Mouse (Mus musculus): ENCODE results near the gene Sirt7. TPM values are rescaled to one million over a fixed set of nuclear protein-coding genes. Genes with fewer than 3 reads are reported as not detected.

Sirt7 gene
- polyA plus RNA-seq (2017; shearing (Covaris generic)): 158 TPM

GRCm38 (mm10) chr11:120625152-120625775, at the start of gene Sirt7:
Gene Sirt7, minus strand, starts transcription at chr11:120625240.

GRCm38 (mm10) chr11:120672687-120673593, 47.9 kb upstream of the Sirt7 start, which contains the start of gene Aspscr1:
Gene Aspscr1, plus strand, starts transcription at chr11:120672973.

GRCm38 (mm10) chr11:120661076-120661460, 36.0 kb upstream of the Sirt7 start, which contains the start of gene Notum:
Gene Notum, minus strand, starts transcription at chr11:120661175.

GRCm38 (mm10) chr11:120648001-120648476, 23.0 kb upstream of the Sirt7 start, which contains the start of gene Myadml2:
Gene Myadml2, minus strand, starts transcription at chr11:120648158.

GRCm38 (mm10) chr11:120643601-120643987, 18.6 kb upstream of the Sirt7 start, which contains the start of gene Pycr1:
Gene Pycr1, minus strand, starts transcription at chr11:120643769.

GRCm38 (mm10) chr11:120633520-120634343, 8.7 kb upstream of the Sirt7 start, which contains the start of gene Mafg:
Gene Mafg, minus strand, starts transcription at chr11:120633600.

GRCm38 (mm10) chr11:120617519-120618112, 7.4 kb downstream of the Sirt7 start, which contains the start of gene Pcyt2:
Gene Pcyt2, minus strand, starts transcription at chr11:120617936.

GRCm38 (mm10) chr11:120608241-120609034, 16.6 kb downstream of the Sirt7 start, which contains the start of gene Npb:
Gene Npb, plus strand, starts transcription at chr11:120608477.

GRCm38 (mm10) chr11:120598283-120598989, 26.6 kb downstream of the Sirt7 start, which contains the start of the genes Alyref and Anapc11:
Gene Alyref, minus strand, starts transcription at chr11:120598365.
Gene Anapc11, plus strand, starts transcription at chr11:120598421.

GRCm38 (mm10) chr11:120581490-120582267, 43.4 kb downstream of the Sirt7 start, which contains the start of gene Arhgdia:
Gene Arhgdia, minus strand, starts transcription at chr11:120581624.

GRCm38 (mm10) chr11:120572752-120573584, 52.1 kb downstream of the Sirt7 start, which contains the start of gene P4hb:
Gene P4hb, minus strand, starts transcription at chr11:120573253.

Other genes starting within 250 kb of the Sirt7 start
- 22.5 TPM for gene Faap100, start 246.5 kb downstream of the Sirt7 start, polyA plus RNA-seq (2017; shearing (Covaris generic))
- 54.3 TPM for gene Nploc4, start 187.5 kb downstream of the Sirt7 start, polyA plus RNA-seq (2017; shearing (Covaris generic))
- not detected for gene Tspan10, start 182.6 kb downstream of the Sirt7 start, polyA plus RNA-seq (2017; shearing (Covaris generic))
- not detected for gene Pde6g, start 171.7 kb downstream of the Sirt7 start, polyA plus RNA-seq (2017; shearing (Covaris generic))
- 2.0 TPM for gene Oxld1, start 167.2 kb downstream of the Sirt7 start, polyA plus RNA-seq (2017; shearing (Covaris generic))
- gene Ccdc137, start 167.1 kb downstream of the Sirt7 start, polyA plus RNA-seq (2017; shearing (Covaris generic)): 19.8 TPM
- gene Arl16, start 157.6 kb downstream of the Sirt7 start, polyA plus RNA-seq (2017; shearing (Covaris generic)): 10.7 TPM
- 29.0 TPM for gene Mrpl12, start 140.6 kb downstream of the Sirt7 start, polyA plus RNA-seq (2017; shearing (Covaris generic))
- 9.9 TPM for gene Slc25a10, start 133.4 kb downstream of the Sirt7 start, polyA plus RNA-seq (2017; shearing (Covaris generic))
- not detected for gene Gcgr, start 94.5 kb downstream of the Sirt7 start, polyA plus RNA-seq (2017; shearing (Covaris generic))
- 63.3 TPM for gene Mcrip1, start 75.5 kb downstream of the Sirt7 start, polyA plus RNA-seq (2017; shearing (Covaris generic))
- not detected for gene Ppp1r27, start 74.1 kb downstream of the Sirt7 start, polyA plus RNA-seq (2017; shearing (Covaris generic))
- 187 TPM for gene P4hb, start 52.0 kb downstream of the Sirt7 start, polyA plus RNA-seq (2017; shearing (Covaris generic))
- 737 TPM for gene Arhgdia, start 43.6 kb downstream of the Sirt7 start, polyA plus RNA-seq (2017; shearing (Covaris generic))
- 275 TPM for gene Alyref, start 26.9 kb downstream of the Sirt7 start, polyA plus RNA-seq (2017; shearing (Covaris generic))
- gene Anapc11, start 26.8 kb downstream of the Sirt7 start, polyA plus RNA-seq (2017; shearing (Covaris generic)): 80.0 TPM
- gene Npb, start 16.8 kb downstream of the Sirt7 start, polyA plus RNA-seq (2017; shearing (Covaris generic)): not detected
- gene Pcyt2, start 7.3 kb downstream of the Sirt7 start, polyA plus RNA-seq (2017; shearing (Covaris generic)): 159 TPM
- gene Mafg, start 8.4 kb upstream of the Sirt7 start, polyA plus RNA-seq (2017; shearing (Covaris generic)): 52.8 TPM
- gene Pycr1, start 18.5 kb upstream of the Sirt7 start, polyA plus RNA-seq (2017; shearing (Covaris generic)): 0.24 TPM
- not detected for gene Myadml2, start 22.9 kb upstream of the Sirt7 start, polyA plus RNA-seq (2017; shearing (Covaris generic))
- not detected for gene Notum, start 35.9 kb upstream of the Sirt7 start, polyA plus RNA-seq (2017; shearing (Covaris generic))
- 103 TPM for gene Aspscr1, start 47.7 kb upstream of the Sirt7 start, polyA plus RNA-seq (2017; shearing (Covaris generic))
- 87.8 TPM for gene Cenpx, start 88.5 kb upstream of the Sirt7 start, polyA plus RNA-seq (2017; shearing (Covaris generic))
- 52.6 TPM for gene Lrrc45, start 88.7 kb upstream of the Sirt7 start, polyA plus RNA-seq (2017; shearing (Covaris generic))
- 0.70 TPM for gene Rac3, start 96.2 kb upstream of the Sirt7 start, polyA plus RNA-seq (2017; shearing (Covaris generic))
- gene Dcxr, start 102.0 kb upstream of the Sirt7 start, polyA plus RNA-seq (2017; shearing (Covaris generic)): 11.1 TPM
- gene Cbr2, start 106.9 kb upstream of the Sirt7 start, polyA plus RNA-seq (2017; shearing (Covaris generic)): not detected
- gene Hmga1b, start 137.6 kb upstream of the Sirt7 start, polyA plus RNA-seq (2017; shearing (Covaris generic)): 15.1 TPM
- 23.6 TPM for gene Rfng, start 159.0 kb upstream of the Sirt7 start, polyA plus RNA-seq (2017; shearing (Covaris generic))
- gene Gps1, start 159.0 kb upstream of the Sirt7 start, polyA plus RNA-seq (2017; shearing (Covaris generic)): 79.8 TPM
- gene Dus1l, start 171.2 kb upstream of the Sirt7 start, polyA plus RNA-seq (2017; shearing (Covaris generic)): 40.0 TPM
- 50.6 TPM for gene Fasn, start 199.3 kb upstream of the Sirt7 start, polyA plus RNA-seq (2017; shearing (Covaris generic))